Comparison of ENCODE assay signal across 8 mouse cellular contexts in the genomic region with DNA sequence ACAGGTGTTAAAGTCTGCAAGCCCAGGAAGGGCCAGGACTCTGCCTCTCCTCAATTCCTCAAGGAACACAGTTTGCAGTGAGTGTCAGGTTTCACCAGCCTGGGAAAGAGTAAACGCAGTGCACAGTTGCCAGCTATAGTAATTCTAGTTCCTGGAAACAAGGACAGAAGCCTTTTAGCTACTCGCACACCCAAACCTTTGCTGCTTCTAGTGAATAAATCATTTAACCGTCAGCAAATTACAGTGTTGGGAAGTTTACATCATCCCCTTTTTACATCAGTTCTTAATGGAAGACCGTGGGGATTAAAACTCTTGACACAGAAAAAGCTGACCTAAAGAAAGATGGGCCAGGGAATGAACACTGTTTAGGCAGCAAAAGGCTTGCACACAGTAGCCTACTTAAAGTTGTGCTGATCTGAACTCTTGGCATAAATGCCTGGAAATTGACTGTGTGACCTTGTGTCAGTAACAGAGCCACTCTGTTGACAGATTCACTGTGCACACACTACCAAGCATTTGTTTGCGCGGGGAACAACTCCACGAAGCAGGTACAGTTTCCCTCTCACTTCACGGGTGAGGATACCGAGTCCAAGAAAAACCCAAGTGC. TPM values are rescaled to one million over a fixed set of nuclear protein-coding genes. Genes with fewer than 3 reads are reported as not detected.
DNase-seq lines count a peak whose midpoint lies in the region; ATAC-seq and TF ChIP-seq lines count a peak whose summit lies in the region.

No protein-coding gene starts in this region.

- H3K9ac ChIP-seq in liver, embryonic 15.5 days, result peak overlapping the region; percentile 96
- H3K9ac ChIP-seq in stomach, embryonic 15.5 days, result peak overlapping the region; percentile 58; the same call in 1 of the 2 replicates

- H3K27ac ChIP-seq in layer of hippocampus, adult 2 months, result peak overlapping the region; percentile 95
- peak overlapping the region; percentile 92 for H3K27ac ChIP-seq in liver, embryonic 15.5 days (replicated peaks)
- H3K27ac ChIP-seq in stomach, embryonic 15.5 days, result peak overlapping the region; percentile 99

- ATAC-seq in liver, embryonic 15.5 days (ENCODE audit: insufficient read depth), result peak; percentile 29
- ATAC-seq in stomach, embryonic 15.5 days (ENCODE audit: insufficient read depth, low FRiP score, low read depth), result peak; percentile 40

- intact Hi-C loops in heart, postnatal 10 days (cut with DNase I), result loop anchor here (2.0 to 5.0 kb wide), 2 partner anchors 65 to 101 kb away; no protein-coding TSS in a partner anchor
- intact Hi-C loops in gastrocnemius, postnatal 36 days (cut with DNase I), result loop anchor here (5.0 kb wide), 1 partner anchor 65 kb away; no protein-coding TSS in a partner anchor

- H3K4me1 ChIP-seq in liver, embryonic 15.5 days (replicated peaks), result peaks cover 34% of the 10 kb centered on the region
- H3K4me1 ChIP-seq in stomach, embryonic 15.5 days, result peaks cover 13% of the 10 kb centered on the region

- H3K36me3 ChIP-seq in liver, embryonic 15.5 days (replicated peaks), result no peaks in the 10 kb centered on the region
- H3K36me3 ChIP-seq in stomach, embryonic 15.5 days, result no peaks in the 10 kb centered on the region

- H3K4me3 ChIP-seq in layer of hippocampus, adult 2 months, result peak overlapping the region; percentile 76
- peak overlapping the region; percentile 99 for H3K4me3 ChIP-seq in liver, embryonic 15.5 days (replicated peaks)
- peak overlapping the region; percentile 73 for H3K4me3 ChIP-seq in stomach, embryonic 15.5 days (replicated peaks)

- TF ChIP-seq POLR2A in brain, embryonic 14.5 days (IDR thresholded peaks at IDR 0.05; ENCODE audit: borderline replicate concordance, extremely low read depth, insufficient read depth, insufficient read length, poor library complexity, severe bottlenecking), result no peak

- no peak for DNase-seq in layer of hippocampus, adult 2 months (ENCODE audit: low spot score in 2 of 2)
- no peak for DNase-seq in layer of hippocampus, adult 9-11 months
- DNase-seq in brain, embryonic 14.5 days (ENCODE audit: low read depth), result peak; percentile 48
- peak; percentile 13 to 17 for DNase-seq in heart, postnatal 10 days
- DNase-seq in thymus, postnatal 14 days, result no peak
- no peak for DNase-seq in gastrocnemius, postnatal 36 days

- no peak for TF ChIP-seq CTCF in layer of hippocampus, adult 2 months (conservative IDR thresholded peaks at IDR 0.05)
- TF ChIP-seq CTCF in brain, embryonic 14.5 days (IDR thresholded peaks at IDR 0.05; ENCODE audit: borderline replicate concordance, extremely low read depth, insufficient read depth, insufficient read length), result no peak

- no peaks in the 10 kb centered on the region for H3K9me3 ChIP-seq in liver, embryonic 15.5 days (replicated peaks)
- no peaks in the 10 kb centered on the region for H3K9me3 ChIP-seq in stomach, embryonic 15.5 days

- 27% methylated on average over 9 of the region's 9 CpGs for WGBS in liver, embryonic 15.5 days (ENCODE audit: insufficient replicate concordance)
- 6% methylated on average over 9 of the region's 9 CpGs for WGBS in stomach, embryonic 15.5 days

- H3K27me3 ChIP-seq in liver, embryonic 15.5 days, result no peaks in the 10 kb centered on the region
- H3K27me3 ChIP-seq in stomach, embryonic 15.5 days (replicated peaks), result no peaks in the 10 kb centered on the region

- peak overlapping the region; percentile 93 for H3K4me2 ChIP-seq in liver, embryonic 15.5 days
- H3K4me2 ChIP-seq in stomach, embryonic 15.5 days, result peak overlapping the region; percentile 87

RNA-seq across cellular contexts. Expression of a gene that starts 0.6 kb away (rescaled TPM):
- 10 to 100 TPM; 13.1 to 13.5 TPM for total RNA-seq in layer of hippocampus, adult 2 months (2021)
- 12.4 and 17.9 TPM in 2 replicates for polyA plus RNA-seq in brain, embryonic 14.5 days (2012; rRNA removed)
- total RNA-seq in heart, postnatal 10 days (2021), result 10 to 100 TPM; 13.6 to 14.6 TPM
- polyA plus RNA-seq in liver, embryonic 15.5 days (2015; fragmentation: Nextera tagmentation; extraction: Ambion mirVana), result 2.5 and 3.1 TPM in 2 replicates
- 9.1 and 11.3 TPM in 2 replicates for polyA plus RNA-seq in stomach, embryonic 15.5 days (2015; fragmentation: Nextera tagmentation; extraction: Ambion mirVana)
- total RNA-seq in gastrocnemius, postnatal 36 days (2021), result 1 to 10 TPM; 3.5 to 3.6 TPM

Comparison
In these comparisons a context has a peak if more than half of its experiments do, and no peak if none do; other contexts are left out.
1. DNase-seq: peak in brain, embryonic 14.5 days (single experiment) and heart, postnatal 10 days (2 of 2); none in layer of hippocampus, adult 2 months (0 of 2), layer of hippocampus, adult 9-11 months (single experiment), thymus, postnatal 14 days (single experiment) and gastrocnemius, postnatal 36 days (0 of 2).
2. Peak in every context shown above with its lines, with median percentiles within 50 percentile points of each other: H3K27ac ChIP-seq and H3K4me3 ChIP-seq.